Mouse (Mus musculus) thymus, adult 2 months (tissue): ENCODE measurements around the gene Ube2e1.

ENCODE experiments used
- CTCF ChIP-seq: fragments of 200-500 bp; IDR thresholded peaks from 2 replicates; pipeline ENCODE4 v1.5.1; 2012; ENCODE audit warnings: mild to moderate bottlenecking, control low read depth, low read length, moderate library complexity, borderline replicate concordance; ENCODE audit not compliant: control insufficient read depth, poor library complexity, insufficient read depth; ENCODE audit errors: extremely low read depth
- POLR2A ChIP-seq: fragments of 200-500 bp; IDR thresholded peaks from 2 replicates; pipeline ENCODE4 v1.6.1; 2012; ENCODE audit warnings: mild to moderate bottlenecking, low read length, control low read depth, moderate library complexity; ENCODE audit not compliant: control insufficient read depth, poor library complexity, insufficient read depth; ENCODE audit errors: extremely low read depth

GRCm38 (mm10) chr14:18271666-18272065 lies 60.0 kb downstream of the Ube2e1 start:
- no peak for TF ChIP-seq CTCF
- no peak for TF ChIP-seq POLR2A
